Mouse (Mus musculus) CD4-positive, CD25-positive, alpha-beta regulatory T cell, adult 4 months (primary cell): ENCODE results near the gene Hmcn1. TPM values are rescaled to one million over a fixed set of nuclear protein-coding genes. Genes with fewer than 3 reads are reported as not detected.
A peak's percentile ranks its signal among the peaks of the same experiment; 100 is the strongest.

ENCODE experiments used
- ATAC-seq: one replicate; pipeline ENCODE4 v1.8.0; 2017
- polyA plus RNA-seq, 2 experiments: library from polyadenylated mRNA; unstranded; fragments of 100-300 nt; shearing (Covaris generic); gene quantifications; one replicate each; pipeline ENCODE4 v1.2.1; 2017

The Hmcn1 gene
- polyA plus RNA-seq, 2 experiments from 2014 or later = not detected

DNA sequence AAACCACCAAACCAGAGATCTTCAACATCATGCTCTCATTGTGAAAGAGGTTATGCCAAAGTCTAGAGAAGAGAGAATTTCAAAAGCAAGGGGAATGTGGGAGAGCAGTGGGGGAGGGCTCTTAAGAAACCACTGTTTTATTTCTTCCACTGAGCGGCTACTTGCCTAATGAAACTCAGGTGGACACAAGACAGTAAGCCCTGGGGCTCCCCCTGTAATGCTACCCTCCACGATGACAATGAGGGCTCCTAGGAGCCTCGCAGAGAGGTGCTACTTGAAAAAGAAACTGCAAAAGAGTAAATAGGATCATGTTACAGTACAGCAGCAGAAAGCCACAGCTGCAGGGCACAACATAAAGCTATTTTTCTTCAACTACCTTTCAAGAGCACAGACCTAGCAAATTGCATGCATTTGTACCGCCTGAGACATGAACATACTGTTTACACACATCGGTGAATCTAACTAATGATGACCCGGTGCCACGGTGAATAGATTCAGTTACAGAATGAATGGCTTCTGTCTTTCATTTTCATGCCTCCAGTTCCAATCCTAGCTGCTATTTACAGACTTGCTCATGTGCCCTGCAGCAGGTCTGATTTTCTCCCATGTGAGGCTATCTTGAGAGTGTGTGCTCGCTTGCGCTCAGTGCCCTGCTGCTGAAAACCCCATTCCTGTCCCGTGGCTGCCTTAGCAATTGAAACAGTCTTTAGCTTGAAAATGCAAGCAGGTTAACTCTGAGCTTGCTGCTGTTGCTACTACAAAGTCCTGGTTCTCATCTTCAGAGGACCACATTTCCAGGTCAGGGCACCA is 1.3 kb downstream of the Hmcn1 start:
- peak; percentile 30 for ATAC-seq

DNA sequence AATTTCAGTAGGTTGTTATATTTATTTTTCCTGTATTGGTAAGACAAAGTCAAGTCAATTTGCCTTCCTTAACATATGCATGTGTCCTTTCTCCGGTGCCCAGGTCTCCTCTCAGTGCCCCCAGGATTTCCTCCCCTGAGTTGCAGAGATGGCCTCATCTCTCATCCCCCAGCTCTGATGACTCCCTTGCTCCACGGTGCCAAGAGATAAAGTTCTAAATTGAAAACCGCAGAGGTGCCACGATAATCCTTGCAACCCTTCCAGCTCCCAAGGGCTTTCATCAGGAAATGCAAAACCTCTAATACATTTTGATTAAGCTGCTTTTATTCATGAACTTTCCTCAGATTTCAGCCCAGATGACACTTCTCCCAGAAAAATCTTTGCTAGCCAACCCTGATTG is 8.3 kb downstream of the Hmcn1 start:
- ATAC-seq = no peak

DNA sequence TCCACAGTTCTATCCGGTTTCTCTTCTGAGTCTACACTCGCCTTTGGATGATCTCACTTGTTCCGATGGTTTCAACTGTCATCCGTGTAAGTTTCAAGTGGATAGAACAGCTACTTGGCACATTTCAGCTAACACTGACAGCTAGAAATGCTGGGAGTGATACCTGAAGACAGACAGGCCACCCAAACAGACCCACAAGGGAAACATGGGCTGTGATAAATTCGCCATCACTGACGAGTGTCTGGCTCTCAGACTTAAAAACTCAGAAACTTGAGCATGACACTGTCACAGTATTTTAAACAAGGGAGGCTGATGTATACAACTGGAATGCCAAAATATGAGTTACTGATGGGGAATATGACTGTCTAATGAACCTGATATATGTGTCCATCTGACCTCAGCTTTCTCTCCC is 9.1 kb downstream of the Hmcn1 start:
- ATAC-seq = no peak

DNA sequence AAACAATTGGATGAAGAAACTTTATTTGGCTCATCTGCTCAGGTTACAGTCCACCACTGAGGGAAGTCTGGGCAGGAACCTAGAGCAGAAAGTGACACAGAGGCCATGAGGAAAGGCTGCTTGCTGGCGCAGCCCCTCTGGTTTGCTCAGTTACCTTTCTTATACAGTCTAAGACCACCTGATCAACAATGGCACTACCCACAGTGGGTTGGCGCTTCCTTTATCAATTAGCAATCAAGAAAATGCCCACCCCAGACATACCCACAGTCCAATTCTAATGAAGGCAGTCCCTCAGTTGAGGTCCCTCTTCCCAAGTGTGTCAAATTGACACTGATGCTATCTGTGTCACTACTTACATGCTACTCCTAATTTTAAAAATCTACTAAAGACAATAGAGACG is 14.6 kb downstream of the Hmcn1 start:
- no peak for ATAC-seq

DNA sequence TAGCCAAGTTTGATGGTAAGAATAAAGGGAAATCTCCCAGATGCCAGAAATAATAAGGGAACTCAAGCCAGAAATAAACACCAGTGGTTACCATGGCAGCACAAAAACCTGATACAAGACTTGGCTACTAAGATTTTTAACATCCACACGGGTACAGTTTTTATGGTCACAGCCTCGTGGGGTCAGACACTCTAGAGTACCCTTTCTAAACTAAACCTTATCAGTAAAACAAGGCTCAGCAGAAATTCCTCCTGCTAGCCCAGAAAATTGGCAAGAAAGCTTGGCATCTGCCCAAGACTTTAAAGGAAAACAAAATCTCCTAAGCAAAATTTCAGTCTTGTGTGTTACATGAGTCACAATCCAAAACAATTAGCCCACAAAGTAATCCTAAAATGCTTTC is 17.0 kb downstream of the Hmcn1 start:
- no peak for ATAC-seq

DNA sequence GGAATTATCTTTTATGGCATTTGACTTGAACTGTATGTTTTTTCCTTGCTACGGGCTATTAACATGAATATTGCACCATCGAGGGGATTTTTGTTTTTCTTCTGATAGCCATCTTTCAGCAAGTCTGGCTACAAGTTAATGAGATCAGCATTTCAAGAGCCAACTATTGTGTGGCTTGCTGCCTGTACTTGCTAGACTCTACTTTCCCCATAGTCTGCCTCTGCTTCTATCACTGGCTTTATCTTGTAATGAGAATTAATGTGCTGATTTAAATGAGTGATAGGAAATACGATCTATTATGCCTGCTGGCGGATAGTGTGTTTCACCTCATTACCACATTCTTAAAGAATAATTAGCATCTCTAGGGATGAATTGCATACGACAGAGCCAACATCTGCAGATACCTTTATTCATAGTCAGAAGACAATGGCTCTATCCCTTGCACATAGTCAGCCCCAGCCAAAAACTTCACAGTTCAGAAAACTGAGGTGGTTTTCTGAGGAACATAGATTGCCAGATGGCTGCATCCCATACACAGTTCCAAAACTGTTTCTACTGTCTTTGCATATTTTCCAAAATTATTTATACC is 33.7 kb downstream of the Hmcn1 start:
- ATAC-seq = no peak

DNA sequence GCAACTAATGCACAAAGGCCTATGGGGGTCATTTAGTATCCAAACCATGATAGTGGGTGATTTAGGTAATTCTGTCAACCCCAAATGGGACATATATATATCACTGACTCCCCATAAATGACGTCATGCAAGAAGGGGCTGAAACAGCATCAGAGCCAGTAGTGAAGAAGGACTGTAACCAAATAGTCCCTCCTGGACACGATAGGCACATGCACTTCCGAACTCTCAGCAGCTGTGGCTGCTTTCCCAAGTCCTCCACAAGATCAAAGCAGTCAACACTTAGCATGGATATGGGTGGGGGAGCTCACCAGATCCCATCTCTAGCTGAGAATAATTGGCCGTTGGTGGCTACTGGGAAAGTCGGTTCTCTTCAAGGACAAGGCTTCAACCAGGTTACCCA is 42.2 kb downstream of the Hmcn1 start:
- no peak for ATAC-seq

DNA sequence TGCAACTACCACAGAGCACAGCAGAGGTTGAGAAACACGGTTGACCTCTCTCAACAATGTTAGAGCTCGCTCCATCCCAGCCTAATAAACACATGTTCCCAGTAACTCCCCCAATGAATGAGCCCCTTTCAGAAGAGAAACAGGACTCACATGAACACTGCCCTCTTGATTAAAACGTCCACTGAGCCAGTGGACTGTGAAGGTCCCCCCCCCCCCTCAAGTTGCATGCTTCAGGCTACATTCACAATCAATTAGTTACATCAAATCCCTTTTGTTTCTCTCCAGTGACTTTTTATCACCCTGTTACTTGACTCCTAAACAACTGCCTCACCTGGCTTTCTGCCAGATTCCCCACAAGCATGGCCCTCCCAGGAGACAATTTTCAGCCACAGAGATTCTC is 43.2 kb downstream of the Hmcn1 start:
- ATAC-seq = no peak

DNA sequence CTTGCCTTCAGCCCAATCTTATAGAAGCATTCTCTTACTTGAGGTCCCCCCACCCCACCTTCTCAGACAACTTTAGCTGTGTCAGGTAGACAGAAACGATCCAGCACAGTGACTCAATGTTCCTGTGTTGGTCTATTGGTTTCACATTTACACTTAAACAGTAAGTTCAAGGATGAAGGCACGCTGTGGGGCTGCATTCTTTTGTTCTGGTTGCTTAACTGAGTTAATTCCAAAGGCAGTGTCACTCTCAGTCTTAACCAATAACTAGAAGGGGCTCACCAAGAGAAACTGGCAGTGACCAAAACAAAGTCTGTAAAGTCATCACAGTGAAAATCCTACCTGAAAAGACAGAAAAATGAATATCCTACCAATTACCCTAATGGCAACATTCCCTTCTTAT is 44.3 kb downstream of the Hmcn1 start:
- ATAC-seq = no peak

DNA sequence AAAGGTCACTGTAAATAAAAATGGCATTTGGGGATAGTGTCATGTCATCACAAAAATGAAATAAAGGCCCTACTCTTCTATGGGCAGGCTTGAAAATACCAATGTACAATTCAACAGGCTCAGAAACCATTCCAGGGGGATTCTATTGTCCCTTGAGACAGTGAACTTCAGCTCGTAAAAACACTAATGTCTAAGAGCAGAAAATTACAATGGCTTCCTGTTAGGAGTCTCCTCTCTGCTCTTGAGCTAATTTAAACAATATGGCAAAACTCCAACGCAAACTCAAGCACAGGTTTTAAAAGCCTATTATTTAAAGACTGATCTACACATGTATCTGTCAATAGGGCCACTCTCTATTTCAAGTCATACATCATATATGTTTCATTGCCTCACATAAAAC is 49.6 kb downstream of the Hmcn1 start:
- ATAC-seq = no peak

DNA sequence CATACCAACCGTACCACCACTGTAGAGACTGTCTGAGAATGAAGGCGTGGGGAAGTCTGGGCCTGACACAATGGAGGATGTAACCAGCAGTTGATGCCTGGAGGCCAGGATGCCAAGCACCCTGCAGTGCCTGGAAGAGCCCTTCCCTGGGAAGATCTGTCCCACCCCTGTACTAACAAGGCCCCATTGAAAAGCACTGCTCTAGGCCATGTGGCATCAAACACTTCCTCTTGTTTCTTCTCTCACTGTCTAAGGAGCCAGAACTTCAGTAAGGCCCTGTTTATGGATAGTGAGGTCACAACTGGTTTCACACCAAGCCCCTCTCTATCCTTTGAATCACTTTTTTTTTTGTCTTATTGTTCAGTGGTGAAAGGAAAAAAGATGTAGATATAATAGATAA is 51.1 kb downstream of the Hmcn1 start:
- ATAC-seq = no peak

DNA sequence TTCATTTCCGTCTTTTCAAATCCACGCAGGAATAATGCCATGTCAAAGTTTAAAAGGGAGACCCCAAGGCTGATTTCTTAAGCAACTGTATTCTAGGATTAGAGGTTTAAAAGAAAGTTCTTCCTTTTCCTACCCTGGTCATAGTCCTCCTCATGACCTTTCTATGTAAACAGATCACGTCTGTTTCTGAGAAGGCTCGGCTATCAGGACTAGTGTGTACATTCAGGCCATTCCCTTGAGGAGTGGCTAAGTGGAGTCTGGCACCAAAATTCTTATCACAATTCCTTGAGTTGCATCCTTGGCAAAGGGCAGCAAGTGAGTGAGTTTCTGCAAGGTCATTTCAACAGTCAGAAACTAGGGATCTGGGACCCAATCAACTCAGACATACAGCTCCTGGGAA is 56.4 kb downstream of the Hmcn1 start:
- ATAC-seq = no peak

DNA sequence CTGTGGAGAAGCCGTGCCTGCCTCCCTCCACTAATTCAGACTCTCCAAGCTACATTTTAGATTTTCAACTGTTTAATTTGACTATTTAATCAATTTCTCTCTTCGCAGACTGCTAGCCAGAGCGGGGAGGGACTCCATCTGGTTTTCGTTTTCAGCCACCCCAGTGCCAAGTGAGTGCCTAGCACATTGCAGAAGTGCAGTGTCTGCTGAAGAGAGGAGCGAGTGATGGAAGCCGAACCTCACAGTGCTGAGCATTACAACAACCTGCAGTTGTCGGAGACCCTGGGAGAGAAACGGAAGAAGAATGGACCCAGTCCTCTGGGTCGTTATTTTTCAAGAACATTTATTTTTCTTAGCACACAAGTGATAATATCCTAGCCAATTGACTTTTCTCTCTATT is 59.6 kb downstream of the Hmcn1 start:
- ATAC-seq = no peak

DNA sequence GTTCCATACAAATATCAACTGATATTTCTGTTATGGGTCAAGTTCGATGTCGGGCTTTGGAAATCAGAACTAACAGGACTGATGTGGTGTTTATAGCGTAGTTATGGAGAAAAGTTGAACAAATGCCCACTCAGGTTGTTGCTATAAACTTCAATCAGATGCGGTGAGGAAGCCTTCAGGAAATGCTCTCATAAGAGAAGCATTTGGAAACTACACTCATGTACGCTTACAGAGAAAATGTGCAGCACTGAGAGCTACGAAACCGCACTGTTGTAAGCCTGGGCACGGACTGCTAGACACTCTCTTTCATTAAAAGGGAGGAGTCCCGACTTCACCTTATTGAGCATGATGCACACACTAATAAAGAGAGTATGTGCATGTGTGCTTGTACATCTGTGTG is 72.4 kb downstream of the Hmcn1 start:
- no peak for ATAC-seq

DNA sequence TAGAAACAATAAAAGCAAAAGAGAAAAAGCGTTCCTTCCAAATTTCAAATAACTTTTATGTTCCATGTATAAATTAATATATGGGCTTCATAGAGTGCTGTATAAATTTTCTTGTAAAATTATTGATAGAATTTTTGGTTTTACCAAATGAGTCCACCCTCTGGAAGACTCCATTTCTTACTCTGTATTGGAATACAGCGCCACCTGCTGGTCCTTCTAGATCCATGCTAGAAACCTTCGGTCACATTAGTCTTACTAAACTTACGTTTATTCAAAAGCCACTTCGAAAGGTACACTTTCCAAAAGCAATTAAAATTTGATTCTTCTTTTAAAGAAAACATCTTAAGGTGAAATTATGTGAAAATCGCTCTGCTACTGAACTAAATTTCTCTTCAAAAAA is 73.0 kb downstream of the Hmcn1 start:
- no peak for ATAC-seq

DNA sequence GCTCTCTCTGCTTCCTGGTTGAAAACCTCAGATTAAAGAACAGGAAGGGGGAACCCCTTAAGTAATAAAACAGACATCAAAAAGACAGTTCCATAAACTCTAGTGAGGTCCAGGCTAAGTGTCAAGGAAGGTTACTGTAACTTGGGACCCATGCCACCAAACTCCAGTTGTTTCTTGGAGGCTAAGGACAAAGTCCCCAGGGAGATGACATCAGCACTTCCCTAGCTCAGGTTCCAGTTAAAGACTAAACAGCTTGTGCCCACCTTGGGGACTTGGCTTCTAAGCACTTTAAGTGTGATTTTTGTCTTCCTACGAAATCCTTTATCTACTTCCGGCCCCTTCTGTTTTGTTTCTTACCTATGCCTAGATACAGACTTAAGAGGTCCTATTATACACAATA is 78.3 kb downstream of the Hmcn1 start:
- no peak for ATAC-seq

DNA sequence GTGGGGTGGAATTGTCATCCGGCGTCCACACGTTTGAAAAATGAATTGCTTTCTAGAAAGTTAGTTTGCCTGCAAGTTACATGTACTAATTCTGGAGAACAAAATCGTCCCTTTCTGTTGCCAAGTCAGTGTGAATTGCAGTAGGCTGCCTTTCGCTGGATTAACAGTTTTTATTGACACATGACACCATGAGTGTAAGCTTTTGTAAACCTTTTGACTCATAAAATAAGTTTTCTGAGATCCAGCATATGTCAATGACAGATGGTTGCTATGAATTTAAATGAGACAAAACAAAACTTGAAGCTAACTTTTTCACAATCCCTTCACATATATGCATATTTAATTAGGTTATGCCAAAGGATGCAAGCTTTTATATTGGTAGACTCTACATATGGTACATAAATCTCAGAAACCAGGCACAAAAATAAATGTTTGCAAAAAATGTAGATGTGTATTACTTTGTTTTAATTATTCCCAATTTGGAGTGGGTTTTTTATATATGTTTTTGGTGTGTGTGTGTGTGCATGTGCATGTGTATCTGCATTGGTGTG is 79.6 kb downstream of the Hmcn1 start:
- ATAC-seq = no peak

DNA sequence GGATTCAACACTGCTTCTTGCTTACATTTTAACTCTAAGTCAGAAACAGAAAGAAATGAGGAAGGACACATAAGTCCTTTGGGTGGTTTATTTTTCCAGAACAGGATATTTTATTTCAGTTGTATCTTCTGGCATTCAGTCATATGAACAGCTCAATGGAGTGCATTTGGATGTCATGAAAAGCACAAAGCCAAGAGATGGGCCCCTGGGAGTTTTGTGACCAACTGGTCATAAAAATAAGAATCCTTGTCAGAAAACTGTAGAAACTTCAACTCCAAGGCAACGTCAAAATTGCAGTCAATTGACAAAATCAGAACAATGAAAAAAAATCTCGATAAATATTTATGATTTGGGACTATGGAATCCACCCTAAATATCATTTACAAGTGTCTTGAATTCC is 83.6 kb downstream of the Hmcn1 start:
- ATAC-seq = no peak

DNA sequence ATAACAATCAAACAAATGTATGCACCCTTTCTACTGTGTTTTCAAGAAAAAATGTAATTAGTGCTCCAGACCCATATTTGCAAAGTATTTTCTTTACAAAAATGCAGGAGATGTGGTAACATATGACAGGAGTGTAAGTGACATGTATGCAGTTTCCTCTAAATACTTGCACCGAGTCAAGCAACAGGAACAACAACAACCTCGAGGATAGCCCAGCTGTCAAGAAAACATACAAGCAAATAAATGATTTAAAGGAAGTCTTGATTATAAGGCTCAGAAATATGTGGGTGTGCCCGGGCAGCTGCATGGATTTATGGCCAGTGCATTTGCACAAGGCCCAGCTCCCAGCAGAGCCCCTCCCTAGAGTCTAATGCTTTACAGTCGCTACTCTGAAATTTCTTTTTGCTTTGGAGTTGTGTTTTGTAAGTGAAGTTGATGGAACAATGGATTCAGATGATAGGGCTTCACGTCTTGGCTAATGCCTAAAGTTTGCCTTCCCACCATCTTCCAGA is 99.5 kb downstream of the Hmcn1 start:
- no peak for ATAC-seq

DNA sequence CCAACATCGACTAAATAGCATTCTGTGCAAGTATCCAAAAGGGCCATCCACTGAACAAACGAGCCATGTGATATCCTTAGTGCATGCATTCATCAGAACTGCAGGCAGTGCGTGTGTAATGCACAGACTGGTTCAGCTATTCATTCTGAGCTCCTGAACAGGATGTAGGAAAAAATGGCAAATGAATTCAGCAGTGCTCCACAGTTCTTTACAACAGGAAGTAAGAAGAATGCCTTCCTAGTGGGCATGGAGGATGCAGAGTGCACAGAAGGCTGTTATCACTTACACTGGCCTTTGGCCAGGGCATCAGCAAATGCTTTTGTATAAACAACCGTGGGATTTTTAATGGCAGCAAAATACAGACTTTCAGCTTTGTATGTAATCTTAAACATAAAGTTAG is 103.2 kb downstream of the Hmcn1 start:
- ATAC-seq = no peak

DNA sequence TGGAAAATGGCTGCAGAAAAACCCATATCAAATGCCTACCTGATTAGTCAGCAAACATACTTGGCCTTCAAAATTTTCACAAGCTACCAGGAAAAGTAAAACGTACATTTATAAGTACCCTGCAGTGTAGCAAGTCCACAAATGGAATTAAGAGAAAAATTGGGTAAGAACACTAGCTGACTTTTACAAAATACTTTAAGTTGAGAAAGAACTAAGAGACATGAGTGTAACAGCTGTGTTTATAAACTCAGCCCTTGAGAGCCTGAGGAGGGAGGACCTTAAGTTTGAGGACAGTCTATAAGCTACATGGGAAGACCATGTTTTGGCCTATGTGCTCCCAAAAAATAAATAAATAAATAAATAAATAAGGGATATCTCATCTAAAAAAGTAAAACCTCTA is 107.0 kb downstream of the Hmcn1 start:
- no peak for ATAC-seq

DNA sequence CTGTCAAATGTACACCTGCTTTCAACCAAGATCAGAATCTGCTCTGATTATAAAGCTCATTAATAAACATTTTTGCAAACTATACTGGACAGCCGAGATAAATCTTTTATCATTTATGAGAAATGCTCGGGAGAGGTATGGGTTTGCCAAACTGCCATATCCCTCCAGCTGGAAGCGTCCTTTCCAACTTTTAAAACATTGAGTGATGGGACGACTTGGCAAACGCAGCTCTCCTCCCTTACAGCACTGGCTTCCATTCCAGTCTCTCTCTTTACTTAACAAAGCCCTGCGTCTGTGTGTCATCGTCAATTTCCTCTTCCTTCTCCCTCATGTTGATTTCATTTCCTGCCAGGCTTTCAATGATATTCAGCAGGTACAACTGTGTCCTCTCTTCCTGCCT is 114.8 kb downstream of the Hmcn1 start:
- no peak for ATAC-seq

DNA sequence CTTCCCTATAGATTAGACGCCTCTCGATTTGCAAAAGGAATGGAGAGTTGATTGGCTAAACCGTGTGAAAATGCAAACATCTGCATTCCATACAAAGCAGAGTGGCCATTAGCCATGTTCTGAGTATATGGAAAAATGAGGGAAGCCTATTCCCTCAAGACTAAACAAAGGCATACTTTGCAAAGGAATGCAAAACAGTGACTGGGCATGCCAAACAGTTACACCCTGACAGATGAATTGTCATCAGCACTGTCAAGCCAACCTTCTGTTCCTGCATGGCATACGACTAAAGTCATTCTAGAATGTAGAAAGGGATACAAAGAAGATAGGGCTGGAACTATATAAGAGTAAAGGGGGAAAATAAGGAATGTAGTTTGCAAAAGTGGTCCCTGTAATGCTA is 115.3 kb downstream of the Hmcn1 start:
- ATAC-seq = no peak

DNA sequence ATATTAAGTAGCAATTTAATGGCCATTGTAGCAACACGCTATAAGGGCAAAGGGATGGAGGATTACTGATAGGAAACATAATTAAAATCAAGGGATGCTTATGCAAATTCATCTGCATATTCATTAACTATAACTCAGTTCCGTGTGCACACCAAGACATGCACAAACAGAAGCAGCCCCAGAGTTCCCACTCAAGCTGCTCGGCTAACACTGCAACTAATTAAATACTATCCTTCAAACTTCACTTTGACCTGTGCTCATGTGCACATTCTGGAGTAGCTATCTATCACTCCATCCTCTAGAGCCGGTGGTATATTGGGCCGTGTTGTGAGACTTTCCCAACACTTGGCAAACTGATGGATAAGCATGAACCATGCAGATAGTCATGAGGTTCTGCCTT is 119.2 kb downstream of the Hmcn1 start:
- ATAC-seq = no peak
